Mouse (Mus musculus): ENCODE measurements around the gene Map3k11. TPM values are rescaled to one million over a fixed set of nuclear protein-coding genes. Genes with fewer than 3 reads are reported as not detected.
A peak's percentile ranks its signal among the peaks of the same experiment; 100 is the strongest.

The Map3k11 gene
- polyA plus RNA-seq, 1 experiment, result 72.2 TPM

GRCm38 (mm10) chr19:5687738-5688137 lies 804 bp upstream of the Map3k11 start:
- Histone ChIP-seq H3K27ac (ENCODE audit: insufficient read depth, low read depth, low read length) (no peak overlapping the region), H3K27me3 (replicated peaks; ENCODE audit: control insufficient read depth, insufficient read depth, low read length) (no peaks in the 10 kb centered on the region), H3K36me3 (ENCODE audit: control insufficient read depth, insufficient read depth, low read length) (0 out of 2 replicates have a peak, but pooled peaks cover 2% of the 10 kb centered on the region), H3K4me1 (ENCODE audit: control insufficient read depth, insufficient read depth, low read length) (peaks cover 10% of the 10 kb centered on the region), H3K4me3 (ENCODE audit: insufficient read depth, low read depth, low read length) (peak overlapping the region; percentile 79)
- DNase-seq, result no peak
- TF ChIP-seq CTCF (conservative IDR thresholded peaks at IDR 0.05; ENCODE audit: insufficient read depth, insufficient read length, low read depth, low read length) (no peak), POLR2A (IDR thresholded peaks at IDR 0.05; ENCODE audit: low read depth, low read length) (no peak)
- 13% methylated on average over 9 of the region's 9 CpGs for WGBS

- TF ChIP-seq CTCF (conservative IDR thresholded peaks at IDR 0.05; ENCODE audit: insufficient read depth, insufficient read length, low read depth, low read length) (no peak), POLR2A (IDR thresholded peaks at IDR 0.05; ENCODE audit: low read depth, low read length) (no peak)
- Histone ChIP-seq H3K27me3 (replicated peaks; ENCODE audit: control insufficient read depth, insufficient read depth, low read length) (no peaks in the 10 kb centered on the region), H3K4me1 (ENCODE audit: control insufficient read depth, insufficient read depth, low read length) (peaks cover 14% of the 10 kb centered on the region), H3K36me3 (ENCODE audit: control insufficient read depth, insufficient read depth, low read length) (0 out of 2 replicates have a peak, but pooled peaks cover 2% of the 10 kb centered on the region), H3K4me3 (ENCODE audit: insufficient read depth, low read depth, low read length) (peak overlapping the region; percentile 88), H3K27ac (ENCODE audit: insufficient read depth, low read depth, low read length) (peak overlapping the region; percentile 92)
- DNase-seq, result no peak
- WGBS, result 1% methylated on average over 7 of the region's 7 CpGs
These were observed 516 bp downstream of the Map3k11 start for GRCm38 (mm10) chr19:5689088-5689428.

- DNase-seq, result peak; percentile 97
- WGBS, result 1% methylated on average over 42 of the region's 42 CpGs
- H3K4me3 ChIP-seq (ENCODE audit: insufficient read depth, low read depth, low read length), result peak overlapping the region; percentile 88
- H3K27me3 ChIP-seq (replicated peaks; ENCODE audit: control insufficient read depth, insufficient read depth, low read length), result no peaks in the 10 kb centered on the region
- peak overlapping the region; percentile 92 for H3K27ac ChIP-seq (ENCODE audit: insufficient read depth, low read depth, low read length)
- H3K36me3 ChIP-seq (ENCODE audit: control insufficient read depth, insufficient read depth, low read length), result 0 out of 2 replicates have a peak, but pooled peaks cover 2% of the 10 kb centered on the region
- TF ChIP-seq POLR2A (IDR thresholded peaks at IDR 0.05; ENCODE audit: low read depth, low read length) (peak; percentile 41), CTCF (conservative IDR thresholded peaks at IDR 0.05; ENCODE audit: insufficient read depth, insufficient read length, low read depth, low read length) (no peak)
- H3K4me1 ChIP-seq (ENCODE audit: control insufficient read depth, insufficient read depth, low read length), result peaks cover 14% of the 10 kb centered on the region
These were observed 1.2 kb downstream of the Map3k11 start for GRCm38 (mm10) chr19:5689565-5690342.

GRCm38 (mm10) chr19:5690343-5690735 lies 1.8 kb downstream of the Map3k11 start:
- no peak for DNase-seq
- Histone ChIP-seq H3K4me1 (ENCODE audit: control insufficient read depth, insufficient read depth, low read length) (peaks cover 14% of the 10 kb centered on the region), H3K36me3 (ENCODE audit: control insufficient read depth, insufficient read depth, low read length) (0 out of 2 replicates have a peak, but pooled peaks cover 2% of the 10 kb centered on the region), H3K27me3 (replicated peaks; ENCODE audit: control insufficient read depth, insufficient read depth, low read length) (no peaks in the 10 kb centered on the region), H3K4me3 (ENCODE audit: insufficient read depth, low read depth, low read length) (peak overlapping the region; percentile 88), H3K27ac (ENCODE audit: insufficient read depth, low read depth, low read length) (peak overlapping the region; percentile 92; the same call in 1 of the 2 replicates)
- TF ChIP-seq POLR2A (IDR thresholded peaks at IDR 0.05; ENCODE audit: low read depth, low read length), result no peak
- TF ChIP-seq CTCF (conservative IDR thresholded peaks at IDR 0.05; ENCODE audit: insufficient read depth, insufficient read length, low read depth, low read length), result no peak
- 13% methylated on average over 15 of the region's 15 CpGs for WGBS

GRCm38 (mm10) chr19:5691601-5692000 lies 3.1 kb downstream of the Map3k11 start:
- TF ChIP-seq CTCF (conservative IDR thresholded peaks at IDR 0.05; ENCODE audit: insufficient read depth, insufficient read length, low read depth, low read length) (no peak), POLR2A (IDR thresholded peaks at IDR 0.05; ENCODE audit: low read depth, low read length) (no peak)
- no peak for DNase-seq
- Histone ChIP-seq H3K4me1 (ENCODE audit: control insufficient read depth, insufficient read depth, low read length) (peaks cover 14% of the 10 kb centered on the region), H3K27ac (ENCODE audit: insufficient read depth, low read depth, low read length) (peak overlapping the region; percentile 81), H3K27me3 (replicated peaks; ENCODE audit: control insufficient read depth, insufficient read depth, low read length) (no peaks in the 10 kb centered on the region), H3K4me3 (ENCODE audit: insufficient read depth, low read depth, low read length) (peak overlapping the region; percentile 88), H3K36me3 (ENCODE audit: control insufficient read depth, insufficient read depth, low read length) (peaks cover under 1% of the 10 kb centered on the region; the same call in 1 of the 2 replicates)
- 39% methylated on average over 5 of the region's 5 CpGs for WGBS

GRCm38 (mm10) chr19:5692086-5692912 lies 3.8 kb downstream of the Map3k11 start:
- Histone ChIP-seq H3K27ac (ENCODE audit: insufficient read depth, low read depth, low read length) (peak overlapping the region; percentile 81), H3K4me3 (ENCODE audit: insufficient read depth, low read depth, low read length) (peak overlapping the region; percentile 88), H3K27me3 (replicated peaks; ENCODE audit: control insufficient read depth, insufficient read depth, low read length) (no peaks in the 10 kb centered on the region), H3K4me1 (ENCODE audit: control insufficient read depth, insufficient read depth, low read length) (peaks cover 14% of the 10 kb centered on the region), H3K36me3 (ENCODE audit: control insufficient read depth, insufficient read depth, low read length) (peaks cover 3% of the 10 kb centered on the region; the same call in 1 of the 2 replicates)
- TF ChIP-seq CTCF (conservative IDR thresholded peaks at IDR 0.05; ENCODE audit: insufficient read depth, insufficient read length, low read depth, low read length), result no peak
- TF ChIP-seq POLR2A (IDR thresholded peaks at IDR 0.05; ENCODE audit: low read depth, low read length), result no peak
- 32% methylated on average over 10 of the region's 10 CpGs for WGBS
- peak; percentile 83 for DNase-seq
